17 mouse cellular contexts compared by ENCODE assay signal in genomic region chr14:103341385-103342294, GRCm38 (mm10). TPM values are rescaled to one million over a fixed set of nuclear protein-coding genes. Genes with fewer than 3 reads are reported as not detected.
DNase-seq lines count a peak whose midpoint lies in the region; ATAC-seq and TF ChIP-seq lines count a peak whose summit lies in the region.
"Had no signal": no experiment of that assay in that cellular context is flagged by ENCODE, and none has a peak within 500 bp of the region (broad histone marks: within the 10 kb centered on the region; RNA-seq: fewer than 3 reads in every experiment).

No protein-coding gene starts in this region.

- no peaks in the 10 kb centered on the region for H3K9me3 ChIP-seq in liver, embryonic 13.5 days (replicated peaks)
- H3K9me3 ChIP-seq in embryonic facial prominence, embryonic 10.5 days: no peaks in the 10 kb centered on the region
- no peaks in the 10 kb centered on the region for H3K9me3 ChIP-seq in hindbrain, embryonic 11.5 days (ENCODE audit: control insufficient read depth, low read length)
- H3K9me3 ChIP-seq: embryonic facial prominence, embryonic 15.5 days; forebrain, embryonic 13.5 days; neural tube, embryonic 15.5 days had no signal

- H3K9ac ChIP-seq in liver, adult 2 months (ENCODE audit: low read depth, low read length): no peak overlapping the region
- no peak overlapping the region for H3K9ac ChIP-seq in liver, embryonic 13.5 days
- no peak overlapping the region for H3K9ac ChIP-seq in hindbrain, embryonic 11.5 days (ENCODE audit: low read depth, low read length)
- H3K9ac ChIP-seq: embryonic facial prominence, embryonic 15.5 days; forebrain, embryonic 13.5 days; lung, embryonic 14.5 days; neural tube, embryonic 15.5 days had no signal

- no peak for TF ChIP-seq CTCF in liver, adult 2 months (IDR thresholded peaks at IDR 0.05; ENCODE audit: low read depth, low read length)

- TF ChIP-seq POLR2A in liver, adult 2 months (IDR thresholded peaks at IDR 0.05; ENCODE audit: extremely low read depth, insufficient read depth, low read length): no peak

- H3K36me3 ChIP-seq in liver, adult 2 months (ENCODE audit: control insufficient read depth, insufficient read depth, low read length): no peaks in the 10 kb centered on the region
- no peaks in the 10 kb centered on the region for H3K36me3 ChIP-seq in liver, embryonic 13.5 days
- no peaks in the 10 kb centered on the region for H3K36me3 ChIP-seq in embryonic facial prominence, embryonic 10.5 days (replicated peaks)
- no peaks in the 10 kb centered on the region for H3K36me3 ChIP-seq in hindbrain, embryonic 11.5 days (ENCODE audit: control insufficient read depth, insufficient read depth, low read length)
- H3K36me3 ChIP-seq: embryonic facial prominence, embryonic 15.5 days; neural tube, embryonic 15.5 days had no signal

- no peak overlapping the region for H3K27ac ChIP-seq in liver, adult 2 months (replicated peaks; ENCODE audit: insufficient read depth, low read depth, low read length)
- 0 out of 2 replicates have a peak overlapping the region, but pooled peaks have one; percentile 21 for H3K27ac ChIP-seq in liver, embryonic 13.5 days
- no peak overlapping the region for H3K27ac ChIP-seq in embryonic facial prominence, embryonic 10.5 days (replicated peaks)
- H3K27ac ChIP-seq in hindbrain, embryonic 11.5 days (ENCODE audit: low read depth, low read length): no peak overlapping the region
- H3K27ac ChIP-seq: embryonic facial prominence, embryonic 15.5 days; forebrain, embryonic 13.5 days; kidney, postnatal 0 days; neural tube, embryonic 15.5 days had no signal

- no peak overlapping the region for H3K4me3 ChIP-seq in liver, adult 2 months (ENCODE audit: insufficient read depth, low read depth, low read length)
- no peak overlapping the region for H3K4me3 ChIP-seq in liver, embryonic 13.5 days (replicated peaks)
- no peak overlapping the region for H3K4me3 ChIP-seq in embryonic facial prominence, embryonic 10.5 days
- no peak overlapping the region for H3K4me3 ChIP-seq in hindbrain, embryonic 11.5 days (ENCODE audit: low read depth, low read length)
- H3K4me3 ChIP-seq: embryonic facial prominence, embryonic 15.5 days; forebrain, embryonic 13.5 days; neural tube, embryonic 15.5 days had no signal

- peak; percentile 24 for DNase-seq in liver, adult 2 months (ENCODE audit: extremely low read depth, low read depth, low spot score)
- no peak for DNase-seq in liver
- peak; percentile 74 for DNase-seq in A20 (ENCODE audit: low read depth, low spot score)
- peak; percentile 39 for DNase-seq in adrenal gland, adult 8-10 months
- DNase-seq in liver, embryonic 13.5 days: no peak
- no peak for DNase-seq in right cerebral cortex, postnatal 14 days
- DNase-seq in embryonic facial prominence, embryonic 10.5 days (ENCODE audit: low spot score): no peak
- no peak for DNase-seq in hindbrain, embryonic 11.5 days (ENCODE audit: low spot score)
- DNase-seq: heart, postnatal 36 days; lung, embryonic 14.5 days; right cerebral cortex, postnatal 25 days had no signal

- no peaks in the 10 kb centered on the region for H3K27me3 ChIP-seq in liver, adult 2 months (ENCODE audit: control insufficient read depth, insufficient read depth, low read length)
- H3K27me3 ChIP-seq in liver, embryonic 13.5 days: no peaks in the 10 kb centered on the region
- no peaks in the 10 kb centered on the region for H3K27me3 ChIP-seq in embryonic facial prominence, embryonic 10.5 days (replicated peaks; ENCODE audit: low read depth, poor library complexity, severe bottlenecking)
- no peaks in the 10 kb centered on the region for H3K27me3 ChIP-seq in hindbrain, embryonic 11.5 days (ENCODE audit: control insufficient read depth, insufficient read depth, low read length)
- H3K27me3 ChIP-seq: embryonic facial prominence, embryonic 15.5 days; forebrain, embryonic 13.5 days; neural tube, embryonic 15.5 days; Patski had no signal

- no peak for ATAC-seq in liver, embryonic 13.5 days (ENCODE audit: low read depth)
- ATAC-seq in hindbrain, embryonic 11.5 days (ENCODE audit: low FRiP score): no peak
- ATAC-seq: forebrain, embryonic 13.5 days; intestine, embryonic 16.5 days; Patski had no signal

- H3K79me2 ChIP-seq in liver, adult 2 months (ENCODE audit: control insufficient read depth, insufficient read depth, low read length): peaks cover 18% of the 10 kb centered on the region; the same call in 1 of the 2 replicates

- WGBS in liver, adult 2 months: 85% methylated on average over 1 of the region's 1 CpGs
- WGBS in liver, embryonic 13.5 days (ENCODE audit: insufficient replicate concordance): 16% methylated on average over 1 of the region's 1 CpGs
- WGBS in embryonic facial prominence, embryonic 10.5 days: 83% methylated on average over 1 of the region's 1 CpGs
- WGBS in hindbrain, embryonic 11.5 days: 78% methylated on average over 1 of the region's 1 CpGs

- peaks cover 8% of the 10 kb centered on the region; the same call in 1 of the 2 replicates for H3K4me1 ChIP-seq in liver, adult 2 months (ENCODE audit: control insufficient read depth, insufficient read depth, low read length)
- peaks cover 42% of the 10 kb centered on the region for H3K4me1 ChIP-seq in liver, embryonic 13.5 days (replicated peaks)
- H3K4me1 ChIP-seq in embryonic facial prominence, embryonic 10.5 days: peaks cover 11% of the 10 kb centered on the region
- H3K4me1 ChIP-seq in hindbrain, embryonic 11.5 days (replicated peaks; ENCODE audit: control insufficient read depth, insufficient read depth, low read length): no peaks in the 10 kb centered on the region; the same call in 1 of the 2 replicates

- H3K4me2 ChIP-seq in liver, embryonic 13.5 days: no peak overlapping the region
- no peak overlapping the region for H3K4me2 ChIP-seq in hindbrain, embryonic 11.5 days (replicated peaks; ENCODE audit: low read depth, low read length)
- H3K4me2 ChIP-seq: embryonic facial prominence, embryonic 15.5 days; forebrain, embryonic 13.5 days; lung, embryonic 14.5 days; neural tube, embryonic 15.5 days had no signal

RNA-seq across cellular contexts. Expression of gene Mycbp2, which starts 5.0 kb away (rescaled TPM):
- total RNA-seq in liver, adult 2 months (2014; rRNA removed): 14.0 and 14.6 TPM in 2 replicates
- 4.1 and 5.2 TPM in 2 replicates for polyA plus RNA-seq in liver, adult 2 months (2012; rRNA removed)
- 10 to 100 TPM; 50.9 to 96.3 (median 74.7) TPM for total RNA-seq in adrenal gland, adult 8-10 months (2022)
- polyA plus RNA-seq in liver, embryonic 13.5 days (2015; fragmentation: Nextera tagmentation; extraction: Ambion mirVana): 7.0 and 7.3 TPM in 2 replicates
- polyA plus RNA-seq in embryonic facial prominence, embryonic 10.5 days (2016; fragmentation: Nextera tagmentation; extraction: Ambion mirVana): 18.0 and 18.8 TPM in 2 replicates
- polyA plus RNA-seq in hindbrain, embryonic 11.5 days (2014; fragmentation: Nextera tagmentation; extraction: Ambion mirVana): 33.3 and 38.1 TPM in 2 replicates

Comparison
In these comparisons a context has a peak if more than half of its experiments do, and no peak if none do; other contexts are left out.
1. DNase-seq: peak in liver, adult 2 months (single experiment), A20 (single experiment) and adrenal gland, adult 8-10 months (single experiment); none in liver (single experiment), liver, embryonic 13.5 days (single experiment), right cerebral cortex, postnatal 14 days (single experiment), embryonic facial prominence, embryonic 10.5 days (single experiment) and hindbrain, embryonic 11.5 days (single experiment).